Mouse (Mus musculus) cerebellum, adult 2 months (tissue): ENCODE measurements around the gene Ppp5c.

Source experiments
- CTCF ChIP-seq: fragments of 200-500 bp; IDR thresholded peaks from 2 replicates; pipeline ENCODE4 v1.5.1; 2011; ENCODE audit warnings: low read depth, mild to moderate bottlenecking, control low read depth, low read length, moderate library complexity, borderline replicate concordance; ENCODE audit not compliant: insufficient read depth
- POLR2A ChIP-seq: fragments of 200-500 bp; IDR thresholded peaks from 2 replicates; pipeline ENCODE4 v1.6.1; 2011; ENCODE audit warnings: low read length, control low read depth, borderline replicate concordance; ENCODE audit not compliant: insufficient read depth

GRCm38 (mm10) chr7:16991681-16992450, 35.9 kb downstream of the Ppp5c start:
- TF ChIP-seq CTCF (no peak), POLR2A (no peak)
